Mouse (Mus musculus): ENCODE measurements around the gene Gm21828. TPM values are rescaled to one million over a fixed set of nuclear protein-coding genes. Genes with fewer than 3 reads are reported as not detected.

Gm21828 gene
- not detected in 2 replicates for polyA plus RNA-seq (2012)

DNA sequence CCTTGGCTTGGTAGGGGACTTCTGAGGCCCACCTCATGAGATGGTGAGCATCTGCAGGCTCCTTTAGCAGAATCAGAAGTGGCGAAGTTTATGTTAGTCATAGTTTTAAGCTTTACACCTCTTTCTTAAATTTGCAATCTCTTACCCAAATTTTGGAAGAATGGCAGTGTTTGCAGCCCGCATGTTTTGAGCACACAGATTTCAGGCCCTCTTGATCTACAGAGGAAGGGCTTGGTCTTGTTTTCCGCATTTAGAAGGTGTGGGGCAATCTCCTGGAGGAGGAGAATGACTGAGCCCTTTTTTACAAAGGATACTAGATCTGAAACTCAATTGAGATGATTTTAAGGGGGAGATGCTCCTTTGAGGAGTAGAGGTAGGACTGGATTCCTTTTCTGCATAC is at the start of gene Gm21828:
Gene Gm21828, minus strand, starts transcription at position 101 of the 400 bp plus-strand sequence.

DNA sequence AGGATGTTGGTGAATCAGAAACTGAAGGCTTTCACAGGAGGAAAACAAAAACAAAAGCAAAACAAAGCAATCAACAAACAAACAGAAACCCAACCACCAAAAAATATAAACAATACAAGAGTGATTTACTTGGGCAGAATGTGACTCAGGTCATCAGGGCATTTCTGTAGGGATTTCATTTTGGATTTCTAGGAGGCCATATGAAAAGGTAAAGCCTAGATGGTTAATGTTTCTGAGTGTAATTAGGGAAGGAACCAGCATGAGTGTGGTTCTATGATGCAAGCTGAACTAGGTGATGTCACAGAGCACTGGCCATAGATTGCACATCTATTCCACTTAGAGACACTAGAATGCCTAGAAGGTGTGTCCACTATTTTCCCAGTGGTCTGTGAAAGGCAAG is 28.4 kb upstream of the Gm21828 start, which contains the start of the genes Gm21440 and Gm21454:
Gene Gm21440, plus strand, starts transcription at position 301 of the 400 bp plus-strand sequence.
Gene Gm21454, plus strand, starts transcription at position 352 of the 400 bp plus-strand sequence.

Other genes with a start within 250 kb of the Gm21828 start
- gene Gm20807, start 181.0 kb downstream of the Gm21828 start, polyA plus RNA-seq (2012) = not detected in 2 replicates
- gene Gm21891, start 90.4 kb downstream of the Gm21828 start, polyA plus RNA-seq (2012) = not detected in 2 replicates
- not detected in 2 replicates for gene Gm21425, start 62.0 kb downstream of the Gm21828 start, polyA plus RNA-seq (2012)
- not detected in 2 replicates for gene Gm21440, start 28.5 kb upstream of the Gm21828 start, polyA plus RNA-seq (2012)
- not detected in 2 replicates for gene Gm21454, start 28.5 kb upstream of the Gm21828 start, polyA plus RNA-seq (2012)
- not detected in 2 replicates for gene Gm21725, start 125.1 kb upstream of the Gm21828 start, polyA plus RNA-seq (2012)
- gene Gm21866, start 241.7 kb upstream of the Gm21828 start, polyA plus RNA-seq (2012) = not detected in 2 replicates